Mouse (Mus musculus): ENCODE measurements at regions not wholly inside any gene's neighbourhood (a gene's known extent, or its start where the extent isn't known, plus 50 kb on each side); places are given as distances from the start of the nearest gene placed in this dataset.
"Not testable (repeated sequence)": the region's sequence is repeated elsewhere in the genome, so short reads cannot be mapped to it uniquely, and the experiment has no call there.

GRCm38 (mm10) chr15:44851346-44852064 is 4717.3 kb downstream of the 9330182O14Rik start:
- no peak for DNase-seq
- intact Hi-C loops (cut with DNase I; ENCODE audit: low total_unique reads): no loop called here

GRCm38 (mm10) chr15:44857080-44857479 is 4722.9 kb downstream of the 9330182O14Rik start:
- DNase-seq: no peak
- intact Hi-C loops (cut with DNase I; ENCODE audit: low total_unique reads): no loop called here

GRCm38 (mm10) chr15:44859369-44859768 is 4725.2 kb downstream of the 9330182O14Rik start:
- DNase-seq: no peak
- intact Hi-C loops (cut with DNase I; ENCODE audit: low total_unique reads): no loop called here

- intact Hi-C loops (cut with DNase I; ENCODE audit: low total_unique reads): no loop called here
- no peak for DNase-seq
Observed at GRCm38 (mm10) chr15:44860204-44860806, 4726.1 kb downstream of the 9330182O14Rik start.

- no peak for DNase-seq
Observed at GRCm38 (mm10) chr15:44868537-44868936, 4734.4 kb downstream of the 9330182O14Rik start.

GRCm38 (mm10) chr15:44869023-44869422 is 4734.9 kb downstream of the 9330182O14Rik start:
- DNase-seq: no peak
- intact Hi-C loops (cut with DNase I; ENCODE audit: low total_unique reads): no loop called here

More at GRCm38 (mm10) chr15:44868537-44868936, 4734.4 kb downstream of the 9330182O14Rik start:
- intact Hi-C loops (cut with DNase I; ENCODE audit: low total_unique reads): no loop called here

GRCm38 (mm10) chr15:44869672-44870071 is 4735.5 kb downstream of the 9330182O14Rik start:
- intact Hi-C loops (cut with DNase I; ENCODE audit: low total_unique reads): no loop called here
- no peak for DNase-seq

- DNase-seq; intact Hi-C loops (cut with DNase I; ENCODE audit: low total_unique reads): not testable (repeated sequence)
Observed at GRCm38 (mm10) chr15:44870934-44871333, 4736.8 kb downstream of the 9330182O14Rik start.

GRCm38 (mm10) chr15:44882219-44882618 is 4748.1 kb downstream of the 9330182O14Rik start:
- intact Hi-C loops (cut with DNase I; ENCODE audit: low total_unique reads): no loop called here
- no peak for DNase-seq

- intact Hi-C loops (cut with DNase I; ENCODE audit: low total_unique reads): no loop called here
- no peak for DNase-seq
Observed at GRCm38 (mm10) chr15:44891544-44891943, 4757.4 kb downstream of the 9330182O14Rik start.

GRCm38 (mm10) chr15:44896220-44896619 is 4762.1 kb downstream of the 9330182O14Rik start:
- no peak for DNase-seq
- intact Hi-C loops (cut with DNase I; ENCODE audit: low total_unique reads): no loop called here

GRCm38 (mm10) chr15:44897572-44897971 is 4763.4 kb downstream of the 9330182O14Rik start:
- no peak for DNase-seq
- intact Hi-C loops (cut with DNase I; ENCODE audit: low total_unique reads): no loop called here

GRCm38 (mm10) chr15:44907133-44907532 is 4773.0 kb downstream of the 9330182O14Rik start:
- DNase-seq: no peak
- intact Hi-C loops (cut with DNase I; ENCODE audit: low total_unique reads): no loop called here

- intact Hi-C loops (cut with DNase I; ENCODE audit: low total_unique reads): no loop called here
- no peak for DNase-seq
Observed at GRCm38 (mm10) chr15:44913434-44913833, 4779.3 kb downstream of the 9330182O14Rik start.

- intact Hi-C loops (cut with DNase I; ENCODE audit: low total_unique reads): loop anchor here (5.0 kb wide), 1 partner anchor 1017 kb away; no protein-coding TSS in a partner anchor
- DNase-seq: no peak
Observed at GRCm38 (mm10) chr15:44915005-44915404, 4780.8 kb downstream of the 9330182O14Rik start.

- DNase-seq: no peak
- intact Hi-C loops (cut with DNase I; ENCODE audit: low total_unique reads): loop anchor here (5.0 kb wide), 1 partner anchor 1016 kb away; no protein-coding TSS in a partner anchor
Observed at GRCm38 (mm10) chr15:44916479-44916878, 4782.3 kb downstream of the 9330182O14Rik start.

GRCm38 (mm10) chr15:44924686-44925085 is 4790.5 kb downstream of the 9330182O14Rik start:
- intact Hi-C loops (cut with DNase I; ENCODE audit: low total_unique reads): no loop called here
- no peak for DNase-seq

- intact Hi-C loops (cut with DNase I; ENCODE audit: low total_unique reads): no loop called here
- DNase-seq: no peak
Observed at GRCm38 (mm10) chr15:44927058-44927457, 4792.9 kb downstream of the 9330182O14Rik start.

- DNase-seq: no peak
- intact Hi-C loops (cut with DNase I; ENCODE audit: low total_unique reads): no loop called here
Observed at GRCm38 (mm10) chr15:44948626-44949025, 4814.5 kb downstream of the 9330182O14Rik start.

- intact Hi-C loops (cut with DNase I; ENCODE audit: low total_unique reads): no loop called here
- no peak for DNase-seq
Observed at GRCm38 (mm10) chr15:44950952-44951642, 4816.9 kb downstream of the 9330182O14Rik start.
